Mouse (Mus musculus): ENCODE measurements around the gene Sh3pxd2b. TPM values are rescaled to one million over a fixed set of nuclear protein-coding genes. Genes with fewer than 3 reads are reported as not detected.

The Sh3pxd2b gene
- polyA plus RNA-seq, 1 experiment from 2014 or later: 59.7 TPM

DNA sequence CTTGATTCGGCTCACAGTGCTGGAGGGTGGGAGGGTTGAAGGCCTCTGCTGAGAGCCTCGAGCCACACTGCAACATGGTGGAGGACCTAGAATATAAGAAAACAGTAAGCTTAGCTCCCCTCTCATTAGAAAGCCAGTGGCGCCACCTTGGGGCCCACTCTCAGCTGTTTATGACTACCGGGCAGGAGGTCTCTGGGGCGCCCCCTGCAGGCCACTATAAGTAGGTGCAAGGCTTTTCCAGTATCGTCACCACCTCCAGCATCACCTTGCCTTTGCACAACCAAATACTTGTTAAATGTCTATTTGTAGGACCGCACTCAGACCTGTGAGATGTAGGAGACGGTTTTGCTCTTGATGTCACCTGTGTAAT lies 26.4 kb upstream of the Sh3pxd2b start:
- H3K36me3 ChIP-seq (ENCODE audit: inconsistent target): no peaks in the 10 kb centered on the region
- no peak overlapping the region for H3K4me3 ChIP-seq (ENCODE audit: inconsistent target)
- WGBS (ENCODE audit: missing documents): 33% methylated on average over 8 of the region's 8 CpGs
- H3K79me2 ChIP-seq (ENCODE audit: inconsistent target): no peaks in the 10 kb centered on the region
- no peak overlapping the region for H3K27ac ChIP-seq

DNA sequence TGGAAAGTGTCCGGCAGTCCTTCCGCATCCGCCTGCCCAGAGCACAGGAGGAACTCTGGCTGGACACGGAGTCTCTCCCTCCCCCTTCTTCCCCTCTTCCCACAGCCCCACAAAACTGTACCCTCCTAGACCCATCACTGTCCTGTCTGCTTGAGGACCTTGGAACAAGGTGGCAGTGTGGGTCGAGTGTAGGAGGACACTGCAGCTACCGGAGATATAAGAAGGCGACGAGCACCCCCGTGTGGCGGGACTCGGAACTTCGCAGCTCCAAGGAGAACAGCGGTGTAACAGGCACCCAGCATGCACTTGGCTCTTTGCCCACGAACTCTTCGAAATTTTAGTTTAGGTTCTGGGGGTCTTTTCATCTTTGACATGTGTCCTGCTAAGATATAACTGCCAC lies 23.0 kb upstream of the Sh3pxd2b start:
- Histone ChIP-seq H3K4me3 (ENCODE audit: inconsistent target) (peak overlapping the region; percentile 17; the same call in 1 of the 2 replicates), H3K79me2 (ENCODE audit: inconsistent target) (no peaks in the 10 kb centered on the region), H3K27ac (0 out of 2 replicates have a peak overlapping the region, but pooled peaks have one; percentile 2), H3K36me3 (ENCODE audit: inconsistent target) (no peaks in the 10 kb centered on the region)
- WGBS (ENCODE audit: missing documents): 8% methylated on average over 15 of the region's 15 CpGs

DNA sequence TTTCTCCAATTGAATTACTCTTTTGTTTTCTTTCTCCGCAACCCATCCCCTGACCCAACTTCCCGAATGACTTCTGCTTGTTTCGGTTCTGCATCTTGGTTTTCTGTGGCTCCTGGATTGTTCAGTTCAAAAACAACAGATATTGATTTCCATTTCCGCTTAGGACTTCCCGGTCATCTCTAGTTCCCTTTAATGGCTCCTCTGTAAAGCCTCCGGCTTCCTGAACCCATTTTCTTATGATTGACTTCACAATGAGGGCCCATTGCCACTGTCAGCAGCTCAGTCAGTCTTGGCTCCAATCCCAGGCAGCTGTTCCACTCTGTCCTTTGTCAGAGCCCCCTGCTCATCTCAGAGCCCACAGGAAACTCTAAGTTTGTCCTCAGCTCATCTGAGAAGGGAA lies 16.5 kb upstream of the Sh3pxd2b start:
- H3K4me3 ChIP-seq (ENCODE audit: inconsistent target): no peak overlapping the region
- no peaks in the 10 kb centered on the region for H3K36me3 ChIP-seq (ENCODE audit: inconsistent target)
- WGBS (ENCODE audit: missing documents): 14% methylated on average over 6 of the region's 6 CpGs
- peak overlapping the region; percentile 70 for H3K27ac ChIP-seq
- H3K79me2 ChIP-seq (ENCODE audit: inconsistent target): no peaks in the 10 kb centered on the region

DNA sequence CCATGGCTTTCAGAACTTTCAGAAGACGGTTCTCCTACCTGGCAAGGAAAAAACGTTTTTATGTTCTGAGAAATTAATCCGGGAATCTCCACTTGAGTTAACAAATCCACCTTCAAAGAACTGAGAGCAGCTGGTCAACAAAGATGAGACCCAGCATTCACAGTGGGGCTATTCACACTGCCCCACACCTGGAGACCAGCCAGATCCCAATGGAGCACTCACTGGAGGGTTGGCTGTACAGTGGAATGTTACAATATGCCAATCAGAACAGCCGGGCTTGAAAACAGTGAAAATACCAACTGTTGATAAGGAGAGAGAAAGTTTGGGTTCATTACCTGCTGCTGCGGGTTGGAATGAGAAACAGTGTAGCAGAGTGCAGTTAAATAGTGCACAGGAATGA lies 15.8 kb upstream of the Sh3pxd2b start:
- no peak overlapping the region for H3K27ac ChIP-seq

DNA sequence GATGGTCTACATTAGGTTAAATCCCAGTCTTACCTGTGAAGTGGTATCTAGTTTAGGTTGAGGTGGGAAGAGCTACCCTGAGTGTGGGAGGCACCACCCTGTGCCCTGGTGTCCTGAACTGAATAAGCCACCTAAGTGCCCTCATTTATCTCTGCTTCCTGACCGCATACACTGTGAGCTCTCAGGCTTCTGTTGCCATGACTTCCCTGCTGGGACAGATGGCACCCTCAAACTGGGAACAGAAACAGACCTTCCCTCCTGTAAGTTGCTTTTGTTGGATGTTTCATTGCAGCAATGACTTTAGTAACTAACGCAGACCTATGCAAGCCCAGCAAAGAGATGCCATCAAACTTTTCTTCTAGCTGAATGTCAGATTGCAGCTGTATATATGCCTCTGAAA lies 14.4 kb upstream of the Sh3pxd2b start:
- H3K27ac ChIP-seq: no peak overlapping the region
- WGBS (ENCODE audit: missing documents): 64% methylated on average over 2 of the region's 2 CpGs
- no peak overlapping the region for H3K4me3 ChIP-seq (ENCODE audit: inconsistent target)
- no peaks in the 10 kb centered on the region for H3K36me3 ChIP-seq (ENCODE audit: inconsistent target)
- no peaks in the 10 kb centered on the region for H3K79me2 ChIP-seq (ENCODE audit: inconsistent target)

More for the DNA sequence above, 15.8 kb upstream of the Sh3pxd2b start:
- WGBS (ENCODE audit: missing documents): 95% methylated on average over 5 of the region's 5 CpGs
- Histone ChIP-seq H3K79me2 (ENCODE audit: inconsistent target) (no peaks in the 10 kb centered on the region), H3K36me3 (ENCODE audit: inconsistent target) (no peaks in the 10 kb centered on the region), H3K4me3 (ENCODE audit: inconsistent target) (no peak overlapping the region)

DNA sequence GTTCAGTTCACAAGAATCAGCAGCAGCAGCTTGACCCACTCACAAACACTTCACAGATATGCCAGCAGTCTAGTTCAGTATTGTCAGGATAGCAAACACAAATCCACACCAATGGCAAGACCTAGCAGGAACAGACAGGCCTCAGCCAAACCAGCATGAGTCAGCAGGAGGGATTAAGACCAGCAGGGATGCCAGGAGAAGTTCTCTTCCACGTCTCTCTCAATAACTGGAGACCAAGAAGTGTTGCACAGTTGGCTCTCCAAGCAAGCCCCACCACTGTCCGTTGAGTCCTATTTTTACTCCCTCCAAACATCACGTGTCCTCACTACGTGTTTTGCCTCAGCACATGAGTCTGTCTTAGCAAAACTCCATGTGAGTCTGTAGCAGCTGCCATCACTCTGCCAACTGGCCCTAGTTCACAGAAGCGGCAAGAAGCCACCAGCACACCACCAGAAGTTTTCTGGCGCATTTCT lies 11.1 kb upstream of the Sh3pxd2b start:
- Histone ChIP-seq H3K27ac (no peak overlapping the region), H3K79me2 (ENCODE audit: inconsistent target) (no peaks in the 10 kb centered on the region)
- WGBS (ENCODE audit: missing documents): 87% methylated on average over 6 of the region's 6 CpGs

DNA sequence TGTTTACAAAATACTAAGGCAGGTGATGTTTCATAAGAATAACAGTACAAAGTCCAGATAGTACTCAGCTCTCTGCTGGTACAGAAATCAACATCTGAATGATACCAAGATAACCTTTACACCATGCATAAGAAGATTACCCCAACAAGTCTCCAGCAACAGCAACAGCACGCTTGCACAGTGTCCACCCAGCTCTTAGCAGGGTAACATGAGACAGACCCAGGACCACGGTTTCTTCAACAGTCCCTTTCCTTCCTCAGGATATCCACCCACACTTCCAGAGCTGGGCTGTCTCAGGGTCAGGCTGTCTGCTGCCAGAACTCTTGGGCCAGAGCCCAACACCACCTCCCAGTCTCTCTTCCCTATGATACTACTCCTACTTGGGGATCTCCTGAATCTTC lies 8.5 kb upstream of the Sh3pxd2b start:
- Histone ChIP-seq H3K36me3 (ENCODE audit: inconsistent target) (no peaks in the 10 kb centered on the region), H3K27ac (no peak overlapping the region), H3K79me2 (ENCODE audit: inconsistent target) (no peaks in the 10 kb centered on the region), H3K4me3 (ENCODE audit: inconsistent target) (no peak overlapping the region)
- 38% methylated on average over 2 of the region's 2 CpGs for WGBS (ENCODE audit: missing documents)

More for the DNA sequence above, 11.1 kb upstream of the Sh3pxd2b start:
- H3K4me3 ChIP-seq (ENCODE audit: inconsistent target): no peak overlapping the region
- H3K36me3 ChIP-seq (ENCODE audit: inconsistent target): no peaks in the 10 kb centered on the region

DNA sequence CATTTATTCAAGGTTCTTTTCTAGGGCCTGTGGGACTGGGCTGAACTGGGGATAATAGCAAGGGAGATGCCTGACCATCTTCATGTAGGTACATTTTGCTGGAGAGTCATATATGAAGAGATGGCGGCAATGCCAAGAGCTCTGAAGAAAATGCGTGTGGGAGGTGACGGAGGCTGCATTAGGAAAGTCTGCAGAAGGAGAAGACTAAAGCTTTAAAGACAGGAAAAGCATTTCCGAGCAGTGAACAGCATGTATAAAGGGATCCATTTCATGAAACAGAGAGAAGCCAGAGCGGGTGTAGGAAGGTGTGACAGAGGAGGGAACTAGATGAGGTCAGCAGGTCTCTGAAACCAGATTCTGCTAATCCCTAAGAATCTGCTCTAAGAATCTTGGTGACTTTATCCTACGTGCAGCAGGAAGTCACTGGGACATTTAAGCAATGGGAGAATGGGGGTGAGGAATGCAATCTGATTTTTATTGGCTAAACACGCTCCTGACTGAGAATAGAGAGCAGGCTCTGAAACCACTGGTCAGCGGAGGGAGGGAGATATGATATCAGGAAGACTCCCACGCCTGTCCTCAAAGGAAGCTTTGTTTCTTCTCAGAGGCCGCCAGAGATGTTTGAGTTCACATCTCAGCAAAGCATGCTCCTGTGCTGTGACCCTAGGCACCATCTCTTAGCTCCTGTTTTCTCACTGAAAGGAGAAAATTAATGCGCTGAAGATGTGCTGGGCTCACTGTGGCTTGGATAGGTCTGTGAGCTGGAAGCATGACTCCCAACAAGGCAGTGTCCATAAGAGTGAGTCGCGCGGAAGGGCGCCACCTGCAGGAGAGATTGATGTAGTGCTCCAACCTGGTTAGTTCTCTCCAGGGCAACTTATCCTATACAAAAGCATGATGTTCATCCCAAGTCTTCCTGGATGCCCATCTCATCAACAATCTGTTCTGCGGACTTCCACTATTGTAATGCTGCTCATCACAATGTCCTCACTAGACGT lies 6.8 kb upstream of the Sh3pxd2b start:
- no peak overlapping the region for H3K27ac ChIP-seq
- WGBS (ENCODE audit: missing documents): 63% methylated on average over 17 of the region's 17 CpGs
- H3K79me2 ChIP-seq (ENCODE audit: inconsistent target): no peaks in the 10 kb centered on the region
- no peak overlapping the region for H3K4me3 ChIP-seq (ENCODE audit: inconsistent target)
- no peaks in the 10 kb centered on the region for H3K36me3 ChIP-seq (ENCODE audit: inconsistent target)

DNA sequence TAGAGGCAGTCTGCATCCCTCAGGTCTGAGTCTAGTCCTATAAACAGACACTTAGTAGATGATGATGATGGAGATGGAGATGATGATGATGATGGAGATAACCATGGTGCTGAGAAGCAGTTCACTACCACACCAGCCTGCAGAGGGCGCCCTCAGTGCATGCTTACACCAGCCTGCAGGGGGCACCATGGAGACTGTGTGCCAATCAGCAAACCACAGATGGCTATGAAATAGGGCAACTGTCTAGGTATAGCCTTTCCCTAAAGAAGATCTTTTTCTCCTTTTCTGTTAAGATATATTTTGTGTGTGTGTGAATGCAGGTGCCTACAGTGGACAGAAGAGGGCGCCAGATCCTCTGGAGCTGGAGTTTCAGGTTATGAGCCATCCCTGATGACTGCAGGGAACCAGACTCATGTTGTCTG lies 4.8 kb upstream of the Sh3pxd2b start:
- 12% methylated on average over 2 of the region's 2 CpGs for WGBS (ENCODE audit: missing documents)
- H3K27ac ChIP-seq: no peak overlapping the region

DNA sequence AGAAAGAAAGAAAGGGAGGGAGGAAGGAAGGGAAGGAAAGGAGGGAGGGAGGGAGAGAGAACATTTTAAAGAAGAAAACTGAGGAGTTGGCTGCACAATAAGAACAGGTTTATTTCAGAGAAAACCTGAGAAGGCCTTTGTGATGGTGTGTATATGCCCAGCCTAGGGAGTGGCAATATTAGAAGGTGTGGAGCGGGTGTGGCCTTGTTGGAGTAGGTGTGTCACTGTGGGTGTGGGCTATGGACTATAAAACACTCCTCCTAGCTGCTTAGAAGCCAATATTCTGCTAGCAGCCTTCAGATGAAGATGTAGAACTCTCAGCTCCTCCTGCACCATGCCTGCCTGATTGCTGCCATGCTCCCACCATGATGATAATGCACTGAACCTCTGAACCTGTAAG lies 4.3 kb upstream of the Sh3pxd2b start:
- Histone ChIP-seq H3K79me2 (ENCODE audit: inconsistent target) (peaks cover 5% of the 10 kb centered on the region), H3K36me3 (ENCODE audit: inconsistent target) (no peaks in the 10 kb centered on the region), H3K4me3 (ENCODE audit: inconsistent target) (no peak overlapping the region), H3K27ac (no peak overlapping the region)
- 100% methylated on average over 1 of the region's 1 CpGs for WGBS (ENCODE audit: missing documents)

More for the DNA sequence above, 4.8 kb upstream of the Sh3pxd2b start:
- H3K4me3 ChIP-seq (ENCODE audit: inconsistent target): no peak overlapping the region
- no peaks in the 10 kb centered on the region; the same call in 1 of the 2 replicates for H3K79me2 ChIP-seq (ENCODE audit: inconsistent target)
- no peaks in the 10 kb centered on the region for H3K36me3 ChIP-seq (ENCODE audit: inconsistent target)

DNA sequence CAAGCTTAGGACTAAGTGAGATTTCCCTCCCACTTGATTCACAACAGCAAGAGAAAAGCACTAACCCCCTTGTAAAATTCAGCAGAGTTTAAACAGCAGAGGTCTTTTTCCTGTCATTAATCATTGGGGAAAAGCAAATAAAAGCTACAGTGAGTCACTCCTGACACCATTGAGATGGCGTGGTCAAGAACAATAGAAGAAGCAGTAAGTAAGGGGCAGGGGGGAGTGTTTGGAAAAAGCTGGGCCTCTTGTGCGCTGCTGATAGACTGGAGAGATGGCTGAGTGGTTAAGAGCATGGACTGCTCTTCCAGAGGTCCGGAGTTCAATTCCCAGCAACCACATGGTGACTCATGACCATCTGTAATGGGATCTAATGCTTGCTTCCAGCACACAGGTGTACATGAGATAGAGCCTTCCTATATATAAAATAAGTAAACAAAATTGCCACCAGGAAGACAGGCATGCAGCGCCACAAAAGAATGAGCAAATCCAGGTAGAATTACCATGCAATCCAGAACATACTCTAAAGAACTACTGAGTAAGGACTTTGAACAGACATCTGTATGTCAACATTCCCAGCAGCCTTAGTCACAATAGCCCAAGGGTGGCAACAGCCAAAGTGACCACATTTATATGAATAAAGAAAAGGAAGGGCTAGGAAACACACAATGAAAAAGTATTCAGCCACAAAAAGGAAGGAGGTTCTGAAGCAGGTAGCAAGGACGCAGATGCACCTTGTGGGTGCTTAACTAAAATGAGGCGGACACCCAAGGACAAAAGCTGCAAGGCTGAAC lies 1.9 kb upstream of the Sh3pxd2b start:
- Histone ChIP-seq H3K27ac (no peak overlapping the region), H3K79me2 (ENCODE audit: inconsistent target) (peaks cover 29% of the 10 kb centered on the region), H3K4me3 (ENCODE audit: inconsistent target) (no peak overlapping the region), H3K36me3 (ENCODE audit: inconsistent target) (peaks cover 4% of the 10 kb centered on the region; the same call in 1 of the 2 replicates)
- WGBS (ENCODE audit: missing documents): 86% methylated on average over 6 of the region's 6 CpGs

DNA sequence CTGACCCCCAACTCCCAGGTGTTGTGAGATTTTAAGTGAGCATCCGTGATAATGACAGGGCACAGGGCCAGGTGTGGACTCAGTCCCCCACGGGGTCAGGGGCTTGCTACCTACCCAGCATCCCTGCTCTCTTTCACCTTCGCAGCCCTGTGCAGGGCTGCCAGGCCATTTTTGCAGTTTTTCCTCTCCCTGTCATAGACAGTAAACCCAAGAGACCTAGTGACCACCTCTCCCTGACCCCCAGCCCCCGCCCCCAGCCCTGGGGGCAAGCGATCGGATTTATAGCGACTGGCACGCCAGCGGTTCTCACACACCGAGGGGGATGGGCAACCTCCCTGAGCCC lies 385 bp upstream of the Sh3pxd2b start:
- 10% methylated on average over 10 of the region's 10 CpGs for WGBS (ENCODE audit: missing documents)
- Histone ChIP-seq H3K27ac (no peak overlapping the region), H3K36me3 (ENCODE audit: inconsistent target) (peaks cover 20% of the 10 kb centered on the region; the same call in 1 of the 2 replicates), H3K79me2 (ENCODE audit: inconsistent target) (peaks cover 44% of the 10 kb centered on the region), H3K4me3 (ENCODE audit: inconsistent target) (peak overlapping the region; percentile 20; the same call in 1 of the 2 replicates)

DNA sequence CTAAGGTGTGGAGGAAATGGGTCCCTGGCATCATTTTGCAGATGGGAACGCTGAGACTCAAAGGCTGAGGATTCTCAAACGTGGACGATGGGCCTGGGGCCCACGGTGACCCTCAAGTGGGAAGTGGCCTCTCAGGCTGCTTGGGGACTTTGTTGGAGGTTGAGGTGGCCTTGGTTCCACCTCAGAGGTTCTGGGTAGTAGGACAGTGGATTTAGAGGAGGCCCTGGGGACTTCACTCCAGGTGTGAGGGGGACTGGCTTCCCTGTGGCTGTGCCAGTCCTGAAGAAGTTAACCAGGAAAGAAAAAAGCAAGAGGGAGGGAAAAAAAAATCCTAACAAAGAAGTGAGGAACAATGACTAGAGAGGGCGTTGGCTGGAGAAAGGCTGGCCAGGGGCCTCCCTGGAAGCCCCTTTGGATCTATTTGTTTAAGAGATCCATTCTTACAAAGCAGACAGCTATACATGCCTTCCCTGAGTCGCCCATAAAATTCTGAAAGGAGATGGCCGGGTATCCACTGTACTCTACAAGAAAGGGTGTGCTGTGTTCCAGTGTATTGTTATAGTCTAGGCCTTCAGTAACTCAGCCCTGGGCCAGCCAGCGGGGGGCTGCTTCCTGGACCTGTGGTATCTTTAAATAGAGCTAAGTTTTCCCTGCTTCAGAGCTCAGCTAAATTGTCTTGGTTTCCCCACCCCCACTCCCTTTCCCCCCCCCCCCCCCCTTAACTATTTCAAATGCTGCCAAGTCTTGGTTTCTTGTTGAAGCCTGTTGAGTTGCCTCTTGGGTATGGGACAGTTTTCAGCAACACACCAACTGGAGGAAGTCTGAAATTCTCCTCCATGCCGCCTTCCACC lies 1.0 kb downstream of the Sh3pxd2b start:
- WGBS (ENCODE audit: missing documents): 43% methylated on average over 8 of the region's 9 CpGs

More for the DNA sequence above, 1.0 kb downstream of the Sh3pxd2b start:
- Histone ChIP-seq H3K79me2 (ENCODE audit: inconsistent target) (peaks cover 59% of the 10 kb centered on the region), H3K27ac (peak overlapping the region; percentile 96), H3K4me3 (ENCODE audit: inconsistent target) (peak overlapping the region; percentile 93), H3K36me3 (ENCODE audit: inconsistent target) (peaks cover 27% of the 10 kb centered on the region; the same call in 1 of the 2 replicates)

Data from macrophage (primary cell).